Mouse (Mus musculus): ENCODE results near the gene Tcaim. TPM values are rescaled to one million over a fixed set of nuclear protein-coding genes. Genes with fewer than 3 reads are reported as not detected.
A peak's percentile ranks its signal among the peaks of the same experiment; 100 is the strongest.
"Not testable (repeated sequence)": the region's sequence is repeated elsewhere in the genome, so short reads cannot be mapped to it uniquely, and the experiment has no call there.

The Tcaim gene
- polyA plus RNA-seq, 1 experiment from 2014 or later, result 5.6 TPM

GRCm38 (mm10) chr9:122837680-122838079, 32.3 kb downstream of the Tcaim start:
- H3K27me3 ChIP-seq (ENCODE audit: control insufficient read depth, insufficient read depth, low read length), result no peaks in the 10 kb centered on the region
- no peaks in the 10 kb centered on the region for H3K36me3 ChIP-seq (ENCODE audit: control insufficient read depth, insufficient read depth, low read length)
- no peaks in the 10 kb centered on the region for H3K4me1 ChIP-seq (replicated peaks; ENCODE audit: control insufficient read depth, insufficient read depth, low read length)
- WGBS, result 28% methylated on average over 16 of the region's 16 CpGs
- DNase-seq (ENCODE audit: low spot score), result peak; percentile 71
- H3K9ac ChIP-seq (ENCODE audit: low read length), result no peak overlapping the region
- H3K27ac ChIP-seq (ENCODE audit: low read depth, low read length), result no peak overlapping the region
- H3K4me3 ChIP-seq (ENCODE audit: low read depth, low read length), result no peak overlapping the region
- H3K9me3 ChIP-seq (ENCODE audit: control insufficient read depth, low read length), result no peaks in the 10 kb centered on the region
- no peak; the same call in 1 of the 2 replicates for ATAC-seq (replicated peaks; ENCODE audit: low FRiP score)
- no peak overlapping the region for H3K4me2 ChIP-seq (ENCODE audit: low read depth, low read length, severe bottlenecking)

GRCm38 (mm10) chr9:122843760-122844159, 38.4 kb downstream of the Tcaim start, which contains the start of gene Gm35549:
TSS of gene Gm35549 (minus strand) at chr9:122844035.
- Histone ChIP-seq H3K27ac (ENCODE audit: low read depth, low read length) (no peak within 1 kb of the TSS), H3K4me3 (ENCODE audit: low read depth, low read length) (no peak within 1 kb of the TSS), H3K9ac (ENCODE audit: low read length) (no peak within 1 kb of the TSS), H3K36me3 (ENCODE audit: control insufficient read depth, insufficient read depth, low read length) (peaks cover 3% of the 10 kb centered on the region; the same call in 1 of the 2 replicates), H3K9me3 (ENCODE audit: control insufficient read depth, low read length) (no peaks in the 10 kb centered on the region), H3K4me2 (ENCODE audit: low read depth, low read length, severe bottlenecking) (no peak within 1 kb of the TSS), H3K27me3 (ENCODE audit: control insufficient read depth, insufficient read depth, low read length) (no peaks in the 10 kb centered on the region), H3K4me1 (replicated peaks; ENCODE audit: control insufficient read depth, insufficient read depth, low read length) (no peaks in the 10 kb centered on the region)
- WGBS, result 90% methylated on average over 3 of the region's 3 CpGs
- no peak for ATAC-seq (replicated peaks; ENCODE audit: low FRiP score)
- no peak for DNase-seq (ENCODE audit: low spot score)

GRCm38 (mm10) chr9:122845621-122846020, 40.3 kb downstream of the Tcaim start:
- H3K9me3 ChIP-seq (ENCODE audit: control insufficient read depth, low read length), result no peaks in the 10 kb centered on the region
- DNase-seq (ENCODE audit: low spot score) (no peak), ATAC-seq (replicated peaks; ENCODE audit: low FRiP score) (no peak)
- no peaks in the 10 kb centered on the region for H3K27me3 ChIP-seq (ENCODE audit: control insufficient read depth, insufficient read depth, low read length)
- no peak overlapping the region for H3K4me2 ChIP-seq (ENCODE audit: low read depth, low read length, severe bottlenecking)
- no peaks in the 10 kb centered on the region for H3K4me1 ChIP-seq (replicated peaks; ENCODE audit: control insufficient read depth, insufficient read depth, low read length)
- H3K36me3 ChIP-seq (ENCODE audit: control insufficient read depth, insufficient read depth, low read length), result peaks cover 15% of the 10 kb centered on the region; the same call in 1 of the 2 replicates
- H3K4me3 ChIP-seq (ENCODE audit: low read depth, low read length), result no peak overlapping the region
- no peak overlapping the region for H3K27ac ChIP-seq (ENCODE audit: low read depth, low read length)
- H3K9ac ChIP-seq (ENCODE audit: low read length), result no peak overlapping the region
- WGBS, result 86% methylated on average over 3 of the region's 3 CpGs

- no peak overlapping the region for H3K27ac ChIP-seq (ENCODE audit: low read depth, low read length)
- H3K36me3 ChIP-seq (ENCODE audit: control insufficient read depth, insufficient read depth, low read length), result peaks cover 16% of the 10 kb centered on the region; the same call in 1 of the 2 replicates
- H3K9me3 ChIP-seq (ENCODE audit: control insufficient read depth, low read length), result no peaks in the 10 kb centered on the region
- DNase-seq (ENCODE audit: low spot score) (no peak), ATAC-seq (replicated peaks; ENCODE audit: low FRiP score) (no peak)
- no peak overlapping the region for H3K4me3 ChIP-seq (ENCODE audit: low read depth, low read length)
- no peaks in the 10 kb centered on the region for H3K27me3 ChIP-seq (ENCODE audit: control insufficient read depth, insufficient read depth, low read length)
- H3K4me2 ChIP-seq (ENCODE audit: low read depth, low read length, severe bottlenecking), result no peak overlapping the region
- H3K4me1 ChIP-seq (replicated peaks; ENCODE audit: control insufficient read depth, insufficient read depth, low read length), result no peaks in the 10 kb centered on the region
- no peak overlapping the region for H3K9ac ChIP-seq (ENCODE audit: low read length)
Observed at GRCm38 (mm10) chr9:122846156-122846555, 40.8 kb downstream of the Tcaim start.

GRCm38 (mm10) chr9:122847811-122848311, 42.5 kb downstream of the Tcaim start:
- H3K4me1 ChIP-seq (replicated peaks; ENCODE audit: control insufficient read depth, insufficient read depth, low read length); H3K27me3 ChIP-seq (ENCODE audit: control insufficient read depth, insufficient read depth, low read length); H3K4me3 ChIP-seq (ENCODE audit: low read depth, low read length); H3K27ac ChIP-seq (ENCODE audit: low read depth, low read length); ATAC-seq (replicated peaks; ENCODE audit: low FRiP score); H3K4me2 ChIP-seq (ENCODE audit: low read depth, low read length, severe bottlenecking); DNase-seq (ENCODE audit: low spot score); H3K9me3 ChIP-seq (ENCODE audit: control insufficient read depth, low read length); H3K9ac ChIP-seq (ENCODE audit: low read length): not testable (repeated sequence)
- H3K36me3 ChIP-seq (ENCODE audit: control insufficient read depth, insufficient read depth, low read length), result peaks cover 31% of the 10 kb centered on the region
- WGBS, result 94% methylated on average over 5 of the region's 8 CpGs

- WGBS, result 97% methylated on average over 7 of the region's 7 CpGs
- no peak overlapping the region for H3K4me2 ChIP-seq (ENCODE audit: low read depth, low read length, severe bottlenecking)
- H3K9ac ChIP-seq (ENCODE audit: low read length), result no peak overlapping the region
- DNase-seq (ENCODE audit: low spot score) (no peak), ATAC-seq (replicated peaks; ENCODE audit: low FRiP score) (no peak)
- no peak overlapping the region for H3K27ac ChIP-seq (ENCODE audit: low read depth, low read length)
- H3K36me3 ChIP-seq (ENCODE audit: control insufficient read depth, insufficient read depth, low read length), result peaks cover 69% of the 10 kb centered on the region
- H3K9me3 ChIP-seq (ENCODE audit: control insufficient read depth, low read length), result no peaks in the 10 kb centered on the region; the same call in 1 of the 2 replicates
- no peaks in the 10 kb centered on the region for H3K27me3 ChIP-seq (ENCODE audit: control insufficient read depth, insufficient read depth, low read length)
- no peak overlapping the region for H3K4me3 ChIP-seq (ENCODE audit: low read depth, low read length)
- H3K4me1 ChIP-seq (replicated peaks; ENCODE audit: control insufficient read depth, insufficient read depth, low read length), result no peaks in the 10 kb centered on the region
Observed at GRCm38 (mm10) chr9:122854526-122854925, 49.2 kb downstream of the Tcaim start.

- H3K27ac ChIP-seq (ENCODE audit: low read depth, low read length); H3K9me3 ChIP-seq (ENCODE audit: control insufficient read depth, low read length); H3K27me3 ChIP-seq (ENCODE audit: control insufficient read depth, insufficient read depth, low read length); ATAC-seq (replicated peaks; ENCODE audit: low FRiP score); H3K4me2 ChIP-seq (ENCODE audit: low read depth, low read length, severe bottlenecking); H3K4me3 ChIP-seq (ENCODE audit: low read depth, low read length); H3K4me1 ChIP-seq (replicated peaks; ENCODE audit: control insufficient read depth, insufficient read depth, low read length); DNase-seq (ENCODE audit: low spot score); H3K9ac ChIP-seq (ENCODE audit: low read length): not testable (repeated sequence)
- 95% methylated on average over 1 of the region's 7 CpGs for WGBS
- peaks cover 73% of the 10 kb centered on the region for H3K36me3 ChIP-seq (ENCODE audit: control insufficient read depth, insufficient read depth, low read length)
Observed at GRCm38 (mm10) chr9:122855141-122855540, 49.8 kb downstream of the Tcaim start.

- Histone ChIP-seq H3K9me3 (ENCODE audit: control insufficient read depth, low read length) (no peaks in the 10 kb centered on the region; the same call in 1 of the 2 replicates), H3K4me2 (ENCODE audit: low read depth, low read length, severe bottlenecking) (no peak overlapping the region), H3K9ac (ENCODE audit: low read length) (no peak overlapping the region), H3K36me3 (ENCODE audit: control insufficient read depth, insufficient read depth, low read length) (peaks cover 74% of the 10 kb centered on the region), H3K27ac (ENCODE audit: low read depth, low read length) (no peak overlapping the region), H3K4me3 (ENCODE audit: low read depth, low read length) (no peak overlapping the region), H3K4me1 (replicated peaks; ENCODE audit: control insufficient read depth, insufficient read depth, low read length) (no peaks in the 10 kb centered on the region), H3K27me3 (ENCODE audit: control insufficient read depth, insufficient read depth, low read length) (no peaks in the 10 kb centered on the region)
- no peak for DNase-seq (ENCODE audit: low spot score)
- ATAC-seq (replicated peaks; ENCODE audit: low FRiP score), result no peak
- WGBS, result 98% methylated on average over 4 of the region's 4 CpGs
Observed at GRCm38 (mm10) chr9:122855617-122856016, 50.3 kb downstream of the Tcaim start.

- H3K36me3 ChIP-seq (ENCODE audit: control insufficient read depth, insufficient read depth, low read length), result peaks cover 79% of the 10 kb centered on the region
- ATAC-seq (replicated peaks; ENCODE audit: low FRiP score), result no peak
Observed at GRCm38 (mm10) chr9:122856716-122857115, 51.4 kb downstream of the Tcaim start.

More at GRCm38 (mm10) chr9:122856716-122857115, 51.4 kb downstream of the Tcaim start:
- Histone ChIP-seq H3K27me3 (ENCODE audit: control insufficient read depth, insufficient read depth, low read length) (no peaks in the 10 kb centered on the region), H3K27ac (ENCODE audit: low read depth, low read length) (no peak overlapping the region), H3K4me3 (ENCODE audit: low read depth, low read length) (no peak overlapping the region), H3K9ac (ENCODE audit: low read length) (no peak overlapping the region), H3K9me3 (ENCODE audit: control insufficient read depth, low read length) (peaks cover 2% of the 10 kb centered on the region; the same call in 1 of the 2 replicates), H3K4me2 (ENCODE audit: low read depth, low read length, severe bottlenecking) (no peak overlapping the region), H3K4me1 (replicated peaks; ENCODE audit: control insufficient read depth, insufficient read depth, low read length) (no peaks in the 10 kb centered on the region)
- no peak for DNase-seq (ENCODE audit: low spot score)
- 100% methylated on average over 3 of the region's 3 CpGs for WGBS
